Mouse (Mus musculus): ENCODE data around the gene Chtf18. TPM values are rescaled to one million over a fixed set of nuclear protein-coding genes. Genes with fewer than 3 reads are reported as not detected.
"Not testable (repeated sequence)": the region's sequence is repeated elsewhere in the genome, so short reads cannot be mapped to it uniquely, and the experiment has no call there.

Gene Chtf18
- polyA plus RNA-seq, 1 experiment from 2014 or later, result 22.9 TPM

GRCm38 (mm10) chr17:25741471-25741870, 14.3 kb upstream of the Chtf18 start:
- H3K9me3 ChIP-seq (replicated peaks; ENCODE audit: control insufficient read depth, low read length); ATAC-seq (ENCODE audit: insufficient read depth, low FRiP score); H3K9ac ChIP-seq (ENCODE audit: low read length); H3K36me3 ChIP-seq (ENCODE audit: control insufficient read depth, insufficient read depth, low read length); H3K27me3 ChIP-seq (ENCODE audit: control insufficient read depth, insufficient read depth, low read length); H3K4me1 ChIP-seq (ENCODE audit: control insufficient read depth, insufficient read depth, low read length); H3K27ac ChIP-seq (ENCODE audit: low read length); H3K4me2 ChIP-seq (ENCODE audit: low read depth, low read length); H3K4me3 ChIP-seq (replicated peaks; ENCODE audit: low read length): not testable (repeated sequence)
- 74% methylated on average over 12 of the region's 12 CpGs for WGBS

GRCm38 (mm10) chr17:25738861-25739260, 11.6 kb upstream of the Chtf18 start:
- Histone ChIP-seq H3K4me1 (ENCODE audit: control insufficient read depth, insufficient read depth, low read length) (no peaks in the 10 kb centered on the region), H3K9ac (ENCODE audit: low read length) (no peak overlapping the region), H3K4me2 (ENCODE audit: low read depth, low read length) (no peak overlapping the region), H3K36me3 (ENCODE audit: control insufficient read depth, insufficient read depth, low read length) (no peaks in the 10 kb centered on the region), H3K9me3 (replicated peaks; ENCODE audit: control insufficient read depth, low read length) (no peaks in the 10 kb centered on the region), H3K4me3 (replicated peaks; ENCODE audit: low read length) (no peak overlapping the region), H3K27me3 (ENCODE audit: control insufficient read depth, insufficient read depth, low read length) (no peaks in the 10 kb centered on the region), H3K27ac (ENCODE audit: low read length) (no peak overlapping the region)
- 78% methylated on average over 7 of the region's 7 CpGs for WGBS
- no peak for ATAC-seq (ENCODE audit: insufficient read depth, low FRiP score)

GRCm38 (mm10) chr17:25735745-25736144, 8.5 kb upstream of the Chtf18 start, which contains the start of gene Mslnl:
Mslnl (plus strand) TSS chr17:25736042.
- H3K9ac ChIP-seq (ENCODE audit: low read length), result no peak within 1 kb of the TSS
- H3K9me3 ChIP-seq (replicated peaks; ENCODE audit: control insufficient read depth, low read length), result no peaks in the 10 kb centered on the region
- H3K27me3 ChIP-seq (ENCODE audit: control insufficient read depth, insufficient read depth, low read length), result no peaks in the 10 kb centered on the region
- no peaks in the 10 kb centered on the region for H3K4me1 ChIP-seq (ENCODE audit: control insufficient read depth, insufficient read depth, low read length)
- H3K27ac ChIP-seq (ENCODE audit: low read length), result no peak within 1 kb of the TSS
- no peak within 1 kb of the TSS for H3K4me2 ChIP-seq (ENCODE audit: low read depth, low read length)
- 74% methylated on average over 3 of the region's 3 CpGs for WGBS
- peak; percentile 30; the same call in 1 of the 2 replicates for ATAC-seq (ENCODE audit: insufficient read depth, low FRiP score)
- H3K36me3 ChIP-seq (ENCODE audit: control insufficient read depth, insufficient read depth, low read length), result no peaks in the 10 kb centered on the region
- H3K4me3 ChIP-seq (replicated peaks; ENCODE audit: low read length), result no peak within 1 kb of the TSS

- Histone ChIP-seq H3K4me2 (ENCODE audit: low read depth, low read length) (no peak overlapping the region), H3K9ac (ENCODE audit: low read length) (no peak overlapping the region), H3K9me3 (replicated peaks; ENCODE audit: control insufficient read depth, low read length) (no peaks in the 10 kb centered on the region), H3K27ac (ENCODE audit: low read length) (no peak overlapping the region), H3K4me3 (replicated peaks; ENCODE audit: low read length) (no peak overlapping the region), H3K4me1 (ENCODE audit: control insufficient read depth, insufficient read depth, low read length) (no peaks in the 10 kb centered on the region), H3K27me3 (ENCODE audit: control insufficient read depth, insufficient read depth, low read length) (no peaks in the 10 kb centered on the region), H3K36me3 (ENCODE audit: control insufficient read depth, insufficient read depth, low read length) (no peaks in the 10 kb centered on the region)
- WGBS, result 78% methylated on average over 5 of the region's 5 CpGs
- ATAC-seq (ENCODE audit: insufficient read depth, low FRiP score), result no peak
Observed at GRCm38 (mm10) chr17:25735246-25735645, 8.0 kb upstream of the Chtf18 start.

GRCm38 (mm10) chr17:25732082-25732481, 4.9 kb upstream of the Chtf18 start:
- 17% methylated on average over 2 of the region's 2 CpGs for WGBS
- H3K36me3 ChIP-seq (ENCODE audit: control insufficient read depth, insufficient read depth, low read length), result no peaks in the 10 kb centered on the region
- H3K4me3 ChIP-seq (replicated peaks; ENCODE audit: low read length), result no peak overlapping the region
- H3K4me1 ChIP-seq (ENCODE audit: control insufficient read depth, insufficient read depth, low read length), result peaks cover 10% of the 10 kb centered on the region
- H3K9ac ChIP-seq (ENCODE audit: low read length), result no peak overlapping the region
- H3K4me2 ChIP-seq (ENCODE audit: low read depth, low read length), result no peak overlapping the region
- H3K9me3 ChIP-seq (replicated peaks; ENCODE audit: control insufficient read depth, low read length), result no peaks in the 10 kb centered on the region
- no peak for ATAC-seq (ENCODE audit: insufficient read depth, low FRiP score)
- H3K27ac ChIP-seq (ENCODE audit: low read length), result no peak overlapping the region
- no peaks in the 10 kb centered on the region for H3K27me3 ChIP-seq (ENCODE audit: control insufficient read depth, insufficient read depth, low read length)

- peak overlapping the region; percentile 96 for H3K9ac ChIP-seq (ENCODE audit: low read length)
- no peaks in the 10 kb centered on the region for H3K9me3 ChIP-seq (replicated peaks; ENCODE audit: control insufficient read depth, low read length)
- no peaks in the 10 kb centered on the region for H3K36me3 ChIP-seq (ENCODE audit: control insufficient read depth, insufficient read depth, low read length)
- H3K4me3 ChIP-seq (replicated peaks; ENCODE audit: low read length), result peak overlapping the region; percentile 78
- peaks cover 16% of the 10 kb centered on the region for H3K4me1 ChIP-seq (ENCODE audit: control insufficient read depth, insufficient read depth, low read length)
- no peak for ATAC-seq (ENCODE audit: insufficient read depth, low FRiP score)
- peak overlapping the region; percentile 93 for H3K4me2 ChIP-seq (ENCODE audit: low read depth, low read length)
- H3K27ac ChIP-seq (ENCODE audit: low read length), result peak overlapping the region; percentile 38
- no peaks in the 10 kb centered on the region for H3K27me3 ChIP-seq (ENCODE audit: control insufficient read depth, insufficient read depth, low read length)
- WGBS, result 14% methylated on average over 4 of the region's 4 CpGs
Observed at GRCm38 (mm10) chr17:25728009-25728270, 721 bp upstream of the Chtf18 start.

- H3K4me2 ChIP-seq (ENCODE audit: low read depth, low read length), result no peak overlapping the region
- H3K9ac ChIP-seq (ENCODE audit: low read length), result no peak overlapping the region
- 0 out of 2 replicates have a peak, but pooled peaks cover 5% of the 10 kb centered on the region for H3K36me3 ChIP-seq (ENCODE audit: control insufficient read depth, insufficient read depth, low read length)
- no peaks in the 10 kb centered on the region for H3K27me3 ChIP-seq (ENCODE audit: control insufficient read depth, insufficient read depth, low read length)
- H3K4me3 ChIP-seq (replicated peaks; ENCODE audit: low read length), result no peak overlapping the region
- no peak for ATAC-seq (ENCODE audit: insufficient read depth, low FRiP score)
- no peak overlapping the region for H3K27ac ChIP-seq (ENCODE audit: low read length)
- H3K9me3 ChIP-seq (replicated peaks; ENCODE audit: control insufficient read depth, low read length), result no peaks in the 10 kb centered on the region
- H3K4me1 ChIP-seq (ENCODE audit: control insufficient read depth, insufficient read depth, low read length), result peaks cover 16% of the 10 kb centered on the region
- 89% methylated on average over 6 of the region's 6 CpGs for WGBS
Observed at GRCm38 (mm10) chr17:25725264-25725663, 2.0 kb downstream of the Chtf18 start.

GRCm38 (mm10) chr17:25723919-25724318, 3.3 kb downstream of the Chtf18 start:
- 82% methylated on average over 7 of the region's 7 CpGs for WGBS
- no peak overlapping the region for H3K4me2 ChIP-seq (ENCODE audit: low read depth, low read length)
- no peak overlapping the region for H3K4me3 ChIP-seq (replicated peaks; ENCODE audit: low read length)
- H3K4me1 ChIP-seq (ENCODE audit: control insufficient read depth, insufficient read depth, low read length), result peaks cover 16% of the 10 kb centered on the region
- 0 out of 2 replicates have a peak, but pooled peaks cover 8% of the 10 kb centered on the region for H3K36me3 ChIP-seq (ENCODE audit: control insufficient read depth, insufficient read depth, low read length)
- H3K9me3 ChIP-seq (replicated peaks; ENCODE audit: control insufficient read depth, low read length), result no peaks in the 10 kb centered on the region
- no peak overlapping the region for H3K9ac ChIP-seq (ENCODE audit: low read length)
- ATAC-seq (ENCODE audit: insufficient read depth, low FRiP score), result no peak
- no peaks in the 10 kb centered on the region for H3K27me3 ChIP-seq (ENCODE audit: control insufficient read depth, insufficient read depth, low read length)
- H3K27ac ChIP-seq (ENCODE audit: low read length), result no peak overlapping the region

- Histone ChIP-seq H3K4me2 (ENCODE audit: low read depth, low read length) (no peak overlapping the region), H3K9me3 (replicated peaks; ENCODE audit: control insufficient read depth, low read length) (no peaks in the 10 kb centered on the region), H3K36me3 (ENCODE audit: control insufficient read depth, insufficient read depth, low read length) (0 out of 2 replicates have a peak, but pooled peaks cover 8% of the 10 kb centered on the region), H3K27ac (ENCODE audit: low read length) (no peak overlapping the region), H3K4me1 (ENCODE audit: control insufficient read depth, insufficient read depth, low read length) (peaks cover 14% of the 10 kb centered on the region), H3K27me3 (ENCODE audit: control insufficient read depth, insufficient read depth, low read length) (no peaks in the 10 kb centered on the region), H3K4me3 (replicated peaks; ENCODE audit: low read length) (no peak overlapping the region), H3K9ac (ENCODE audit: low read length) (no peak overlapping the region)
- ATAC-seq (ENCODE audit: insufficient read depth, low FRiP score), result no peak
- WGBS, result 93% methylated on average over 19 of the region's 19 CpGs
Observed at GRCm38 (mm10) chr17:25723470-25723869, 3.7 kb downstream of the Chtf18 start.

- no peak for ATAC-seq (ENCODE audit: insufficient read depth, low FRiP score)
- Histone ChIP-seq H3K4me3 (replicated peaks; ENCODE audit: low read length) (no peak overlapping the region), H3K4me2 (ENCODE audit: low read depth, low read length) (no peak overlapping the region), H3K9me3 (replicated peaks; ENCODE audit: control insufficient read depth, low read length) (no peaks in the 10 kb centered on the region), H3K27me3 (ENCODE audit: control insufficient read depth, insufficient read depth, low read length) (peaks cover 10% of the 10 kb centered on the region), H3K36me3 (ENCODE audit: control insufficient read depth, insufficient read depth, low read length) (0 out of 2 replicates have a peak, but pooled peaks cover 8% of the 10 kb centered on the region), H3K9ac (ENCODE audit: low read length) (no peak overlapping the region), H3K27ac (ENCODE audit: low read length) (no peak overlapping the region), H3K4me1 (ENCODE audit: control insufficient read depth, insufficient read depth, low read length) (peaks cover 11% of the 10 kb centered on the region; the same call in 1 of the 2 replicates)
- WGBS, result 90% methylated on average over 5 of the region's 5 CpGs
Observed at GRCm38 (mm10) chr17:25721476-25721875, 5.7 kb downstream of the Chtf18 start.

All from stomach, embryonic 16.5 days (tissue).